Mouse (Mus musculus) kidney, adult 2 months (tissue): ENCODE results near the gene Zbtb20. TPM values are rescaled to one million over a fixed set of nuclear protein-coding genes. Genes with fewer than 3 reads are reported as not detected.

Experiments
- DNase-seq: peaks from one replicate; pipeline ENCODE4 v3.0.0; 2021
- H3K27ac ChIP-seq: fragments of 200-500 bp; 2 replicates; pipeline ENCODE4 v1.5.1; 2012; ENCODE audit warnings: low read depth, low read length, control low read depth, inconsistent platforms; ENCODE audit not compliant: insufficient read depth
- H3K27me3 ChIP-seq: fragments of 200-500 bp; replicated peaks from 2 replicates; pipeline ENCODE4 v1.6.1; 2012; ENCODE audit warnings: mild to moderate bottlenecking, moderate library complexity, low read length, inconsistent platforms; ENCODE audit not compliant: control insufficient read depth, insufficient read depth
- H3K36me3 ChIP-seq: fragments of 200-500 bp; 2 replicates; pipeline ENCODE4 v1.6.1; 2012; ENCODE audit warnings: mild to moderate bottlenecking, moderate library complexity, low read length, inconsistent platforms; ENCODE audit not compliant: control insufficient read depth, insufficient read depth
- H3K4me1 ChIP-seq: fragments of 200-500 bp; 2 replicates; pipeline ENCODE4 v1.6.1; 2011; ENCODE audit warnings: low read length; ENCODE audit not compliant: control insufficient read depth, insufficient read depth
- H3K4me3 ChIP-seq: fragments of 200-500 bp; 2 replicates; pipeline ENCODE4 v1.5.1; 2011; ENCODE audit warnings: mild to moderate bottlenecking, low read depth, low read length, control low read depth; ENCODE audit not compliant: insufficient read depth
- CTCF ChIP-seq: fragments of 200-500 bp; conservative IDR thresholded peaks from 2 replicates; pipeline ENCODE4 v1.5.1; 2011; ENCODE audit warnings: low read depth, mild to moderate bottlenecking, control low read depth, low read length, moderate library complexity, mixed read lengths; ENCODE audit not compliant: insufficient read depth, insufficient read length
- POLR2A ChIP-seq: fragments of 200-500 bp; IDR thresholded peaks from one replicate; pipeline ENCODE4 v1.6.1; 2011; ENCODE audit warnings: low read depth, low read length, control low read depth
- WGBS: fragments of 180-500 bp; shearing (Covaris S2); methylation state at CpG from one replicate; pipeline ENCODE4 v1.1.7; 2018; 5-methylcytosine and 5-hydroxymethylcytosine counted together
- polyA plus RNA-seq: library from polyadenylated mRNA; depleted of rRNA; stranded (reverse); fragments of >200 nt; gene quantifications from 2 replicates; pipeline ENCODE4 v1.2.3, GENCODE M21; 2012

Zbtb20 gene
- polyA plus RNA-seq, 1 experiment, result 25.1 TPM

- no peak overlapping the region for H3K4me3 ChIP-seq
- 80% methylated on average over 2 of the region's 2 CpGs for WGBS
- H3K27me3 ChIP-seq, result no peaks in the 10 kb centered on the region
- H3K4me1 ChIP-seq, result peaks cover 11% of the 10 kb centered on the region; the same call in 1 of the 2 replicates
- peaks cover 2% of the 10 kb centered on the region for H3K36me3 ChIP-seq
- DNase-seq, result no peak
- no peak overlapping the region for H3K27ac ChIP-seq
- TF ChIP-seq CTCF (no peak), POLR2A (no peak)
Measured at GRCm38 (mm10) chr16:43260862-43261261, 385.2 kb downstream of the Zbtb20 start.

GRCm38 (mm10) chr16:43274057-43274595 is 398.4 kb downstream of the Zbtb20 start:
- H3K27me3 ChIP-seq, result no peaks in the 10 kb centered on the region
- WGBS, result 40% methylated on average over 2 of the region's 2 CpGs
- H3K36me3 ChIP-seq, result no peaks in the 10 kb centered on the region; the same call in 1 of the 2 replicates
- no peak for TF ChIP-seq CTCF
- no peak for TF ChIP-seq POLR2A
- peak; percentile 70 for DNase-seq
- peaks cover 26% of the 10 kb centered on the region for H3K4me1 ChIP-seq
- H3K27ac ChIP-seq, result peak overlapping the region; percentile 95
- no peak overlapping the region for H3K4me3 ChIP-seq

GRCm38 (mm10) chr16:43276764-43277163 is 401.1 kb downstream of the Zbtb20 start:
- DNase-seq, result no peak
- WGBS, result 89% methylated on average over 4 of the region's 4 CpGs

GRCm38 (mm10) chr16:43286319-43286718 is 410.6 kb downstream of the Zbtb20 start:
- no peak for TF ChIP-seq POLR2A
- TF ChIP-seq CTCF, result no peak
- H3K4me3 ChIP-seq, result no peak overlapping the region
- WGBS, result 72% methylated on average over 1 of the region's 1 CpGs
- H3K27me3 ChIP-seq, result no peaks in the 10 kb centered on the region
- H3K4me1 ChIP-seq, result peaks cover 12% of the 10 kb centered on the region; the same call in 1 of the 2 replicates
- H3K27ac ChIP-seq, result no peak overlapping the region
- H3K36me3 ChIP-seq, result peaks cover 7% of the 10 kb centered on the region; the same call in 1 of the 2 replicates
- DNase-seq, result peak; percentile 48

More at GRCm38 (mm10) chr16:43276764-43277163, 401.1 kb downstream of the Zbtb20 start:
- TF ChIP-seq CTCF (no peak), POLR2A (no peak)
- Histone ChIP-seq H3K27ac (no peak overlapping the region), H3K27me3 (no peaks in the 10 kb centered on the region), H3K4me3 (no peak overlapping the region), H3K36me3 (no peaks in the 10 kb centered on the region; the same call in 1 of the 2 replicates), H3K4me1 (peaks cover 26% of the 10 kb centered on the region)

- Histone ChIP-seq H3K27ac (peak overlapping the region; percentile 66; the same call in 1 of the 2 replicates), H3K4me3 (no peak overlapping the region), H3K36me3 (peaks cover 7% of the 10 kb centered on the region; the same call in 1 of the 2 replicates), H3K4me1 (peaks cover 12% of the 10 kb centered on the region; the same call in 1 of the 2 replicates), H3K27me3 (no peaks in the 10 kb centered on the region)
- WGBS, result 22% methylated on average over 1 of the region's 1 CpGs
- peak; percentile 24 for DNase-seq
- TF ChIP-seq POLR2A (no peak), CTCF (no peak)
Measured at GRCm38 (mm10) chr16:43286783-43287383, 411.2 kb downstream of the Zbtb20 start.

- 84% methylated on average over 3 of the region's 3 CpGs for WGBS
- no peaks in the 10 kb centered on the region for H3K27me3 ChIP-seq
- H3K27ac ChIP-seq, result no peak overlapping the region
- no peak overlapping the region for H3K4me3 ChIP-seq
- TF ChIP-seq POLR2A (no peak), CTCF (no peak)
- DNase-seq, result no peak
- peaks cover 3% of the 10 kb centered on the region; the same call in 1 of the 2 replicates for H3K36me3 ChIP-seq
- peaks cover 4% of the 10 kb centered on the region; the same call in 1 of the 2 replicates for H3K4me1 ChIP-seq
Measured at GRCm38 (mm10) chr16:43291423-43291822, 415.7 kb downstream of the Zbtb20 start.

- Histone ChIP-seq H3K4me3 (no peak overlapping the region), H3K4me1 (peaks cover 20% of the 10 kb centered on the region), H3K27ac (peak overlapping the region; percentile 98), H3K27me3 (no peaks in the 10 kb centered on the region), H3K36me3 (peaks cover 3% of the 10 kb centered on the region; the same call in 1 of the 2 replicates)
- DNase-seq, result peak; percentile 71
- WGBS, result 78% methylated on average over 5 of the region's 5 CpGs
- TF ChIP-seq POLR2A (no peak), CTCF (no peak)
Measured at GRCm38 (mm10) chr16:43297953-43298596, 422.4 kb downstream of the Zbtb20 start.
